Mouse (Mus musculus) stomach, embryonic 16.5 days (tissue): ENCODE data around the gene Metap1. TPM values are rescaled to one million over a fixed set of nuclear protein-coding genes. Genes with fewer than 3 reads are reported as not detected.

Source experiments
- ATAC-seq: fragments of 200-750 bp; cut with Nextera tagmentation; 2 replicates; pipeline ENCODE4 v1.8.0; 2017; ENCODE audit warnings: moderate number of reproducible peaks, moderate TSS enrichment; ENCODE audit not compliant: insufficient read depth, low FRiP score
- H3K27ac ChIP-seq: fragments of 300-500 bp; sonication (generic); 2 replicates; pipeline ENCODE4 v1.5.1; 2014; ENCODE audit warnings: low read length
- H3K27me3 ChIP-seq: fragments of 300-500 bp; sonication (generic); 2 replicates; pipeline ENCODE4 v1.6.1; 2014; ENCODE audit warnings: low read length, control low read depth, mixed read lengths; ENCODE audit not compliant: control insufficient read depth, insufficient read depth
- H3K36me3 ChIP-seq: fragments of 300-500 bp; sonication (generic); 2 replicates; pipeline ENCODE4 v1.6.1; 2014; ENCODE audit warnings: low read length; ENCODE audit not compliant: control insufficient read depth, insufficient read depth
- H3K4me1 ChIP-seq: fragments of 300-500 bp; sonication (generic); 2 replicates; pipeline ENCODE4 v1.6.1; 2014; ENCODE audit warnings: low read length, control low read depth, mixed read lengths; ENCODE audit not compliant: control insufficient read depth, insufficient read depth
- H3K4me2 ChIP-seq: fragments of 300-500 bp; sonication (generic); 2 replicates; pipeline ENCODE4 v1.6.1; 2014; ENCODE audit warnings: low read depth, low read length, mixed read lengths
- H3K4me3 ChIP-seq: fragments of 300-500 bp; sonication (generic); replicated peaks from 2 replicates; pipeline ENCODE4 v1.5.1; 2014; ENCODE audit warnings: mild to moderate bottlenecking, low read length
- H3K9ac ChIP-seq: fragments of 300-500 bp; sonication (generic); 2 replicates; pipeline ENCODE4 v1.6.1; 2014; ENCODE audit warnings: low read length
- H3K9me3 ChIP-seq: fragments of 300-500 bp; sonication (generic); replicated peaks from 2 replicates; pipeline ENCODE4 v1.6.1; 2016; ENCODE audit warnings: low read length, control low read depth; ENCODE audit not compliant: control insufficient read depth
- WGBS: fragments of 180-500 bp; shearing (Covaris S2); extraction: QIAGEN DNeasy Blood & Tissue Kit; methylation state at CpG from one replicate; pipeline ENCODE4 v1.1.7; 2014; 5-methylcytosine and 5-hydroxymethylcytosine counted together
- microRNA counts: library from miRNA; unstranded; fragments of <30 nt; microRNA quantifications from one replicate; lab custom pipeline; 2016
- microRNA-seq: library from miRNA; unstranded; fragments of <30 nt; microRNA quantifications from one replicate; pipeline ENCODE4, GENCODE M21; 2016
- polyA plus RNA-seq: library from polyadenylated mRNA; unstranded; fragments of >200 nt; fragmentation: Nextera tagmentation; extraction: Ambion mirVana; gene quantifications from 2 replicates; pipeline ENCODE4 v1.2.1, GENCODE M21; 2015

Gene Metap1
- polyA plus RNA-seq, 1 experiment from 2014 or later: 50.0 TPM

DNA sequence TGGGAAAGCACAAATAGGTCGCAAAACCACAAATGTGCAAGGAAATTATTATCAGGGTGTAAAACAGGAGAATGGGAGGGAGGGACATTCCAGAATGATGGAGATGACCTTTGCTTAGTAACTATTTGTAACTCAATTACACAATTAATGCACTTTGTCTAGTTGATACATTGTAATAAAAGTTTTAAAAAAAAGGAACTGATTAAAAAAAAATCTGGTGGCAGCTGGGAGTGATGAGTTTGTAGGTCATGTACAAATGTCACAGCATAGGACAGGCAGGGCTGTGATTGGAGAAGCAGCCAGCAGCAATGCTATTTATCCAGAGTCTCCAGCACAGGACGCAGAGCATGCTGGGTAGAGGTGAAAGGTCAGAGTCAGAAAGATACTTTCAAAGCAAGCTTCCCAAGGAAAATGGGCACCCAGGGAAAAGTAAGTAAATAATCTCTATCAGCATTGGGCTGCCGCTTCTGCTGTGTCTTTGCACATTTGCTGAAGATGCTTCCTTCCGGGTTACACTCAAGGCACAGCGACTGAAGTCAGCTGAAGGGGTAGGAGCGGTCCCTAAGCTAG lies 74.1 kb downstream of the Metap1 start, which contains the start of gene Adh4:
Adh4 (plus strand) TSS at position 346 of the 570 bp plus-strand sequence.
- no peaks in the 10 kb centered on the region for H3K9me3 ChIP-seq
- WGBS: 76% methylated on average over 6 of the region's 6 CpGs
- H3K9ac ChIP-seq: no peak within 1 kb of the TSS

DNA sequence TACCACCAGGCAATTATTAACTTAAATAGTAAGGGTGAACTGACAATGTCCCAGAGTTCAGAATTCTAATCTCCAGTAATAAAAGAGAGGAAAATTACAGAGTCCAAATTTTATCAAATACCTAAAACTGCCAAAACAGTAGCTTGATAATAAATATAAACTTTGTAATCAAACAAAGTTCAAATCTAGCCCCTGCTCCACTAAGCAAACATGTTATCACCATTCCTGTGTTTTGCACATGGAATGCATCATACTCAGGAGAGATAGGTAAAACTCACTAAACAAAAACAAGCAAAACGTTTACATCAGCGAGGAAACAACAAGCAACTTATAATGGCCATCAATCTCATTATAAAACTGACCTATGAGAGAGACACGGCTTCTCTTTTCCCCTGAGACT lies 79.1 kb downstream of the Metap1 start:
- no peaks in the 10 kb centered on the region for H3K27me3 ChIP-seq
- no peak overlapping the region for H3K4me2 ChIP-seq
- no peak for ATAC-seq
- WGBS: 69% methylated on average over 3 of the region's 3 CpGs
- H3K36me3 ChIP-seq: no peaks in the 10 kb centered on the region
- H3K9ac ChIP-seq: no peak overlapping the region
- H3K27ac ChIP-seq: no peak overlapping the region
- H3K4me1 ChIP-seq: no peaks in the 10 kb centered on the region
- no peaks in the 10 kb centered on the region for H3K9me3 ChIP-seq
- H3K4me3 ChIP-seq: no peak overlapping the region

More for the DNA sequence above, 74.1 kb downstream of the Metap1 start, which contains the start of gene Adh4:
- no peaks in the 10 kb centered on the region for H3K36me3 ChIP-seq
- H3K4me1 ChIP-seq: no peaks in the 10 kb centered on the region
- no peak within 1 kb of the TSS for H3K4me3 ChIP-seq
- no peak for ATAC-seq
- H3K27ac ChIP-seq: no peak within 1 kb of the TSS
- no peaks in the 10 kb centered on the region for H3K27me3 ChIP-seq
- H3K4me2 ChIP-seq: no peak within 1 kb of the TSS

DNA sequence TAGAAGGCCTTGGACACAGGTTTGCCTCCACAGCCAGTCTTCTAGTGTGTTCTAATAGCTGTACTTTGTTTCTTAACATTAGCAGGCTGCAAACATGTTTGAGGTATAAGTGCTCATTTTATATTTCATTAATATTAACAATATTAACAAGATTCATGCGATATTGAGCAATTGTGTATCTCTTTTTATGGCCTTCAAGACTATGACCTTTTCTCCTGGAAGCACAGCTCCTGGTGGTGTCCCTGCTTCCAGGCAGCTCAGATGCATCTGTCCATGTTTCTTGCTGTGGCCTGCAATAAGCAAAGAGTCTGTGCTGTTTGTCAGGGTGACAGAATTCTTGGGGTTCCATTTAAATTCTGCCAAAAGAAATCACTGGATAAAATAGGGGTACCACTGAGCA lies 79.7 kb downstream of the Metap1 start:
- H3K27me3 ChIP-seq: no peaks in the 10 kb centered on the region
- ATAC-seq: no peak
- H3K9me3 ChIP-seq: no peaks in the 10 kb centered on the region
- H3K27ac ChIP-seq: no peak overlapping the region
- no peak overlapping the region for H3K9ac ChIP-seq
- H3K36me3 ChIP-seq: no peaks in the 10 kb centered on the region
- no peaks in the 10 kb centered on the region for H3K4me1 ChIP-seq
- H3K4me3 ChIP-seq: no peak overlapping the region
- WGBS: 72% methylated on average over 1 of the region's 1 CpGs
- no peak overlapping the region for H3K4me2 ChIP-seq

MicroRNAs within 50 kb of the gene (microRNA counts, 519-probe panel; counts per million panel counts)
- 1,462 counts per million, percentile 15 among the panel's probes with 10 or more counts for microRNA mmu-miR-1956 (lab: Ali Mortazavi, UCI)

Small RNA genes within 50 kb of the gene (microRNA-seq; reads per million reads assigned to microRNA genes)
- gene Mir1956: not detected

Other genes with a start within 250 kb of the Metap1 start
- gene Adh1, start 228.5 kb downstream of the Metap1 start, polyA plus RNA-seq: 63.3 and 92.5 TPM in 2 replicates
- 0.16 and 0.32 TPM in 2 replicates for gene Adh6a, start 176.2 kb downstream of the Metap1 start, polyA plus RNA-seq
- 0.13 and 0.39 TPM in 2 replicates for gene Adh6b, start 147.7 kb downstream of the Metap1 start, polyA plus RNA-seq
- not detected in 2 replicates for gene Adh4, start 74.0 kb downstream of the Metap1 start, polyA plus RNA-seq
- gene Adh5, start 46.4 kb downstream of the Metap1 start, polyA plus RNA-seq: 169 and 178 TPM in 2 replicates
- gene Eif4e, start 36.7 kb upstream of the Metap1 start, polyA plus RNA-seq: 284 and 299 TPM in 2 replicates